Mouse (Mus musculus) right cerebral cortex, postnatal 36 days (tissue): Measurements from ENCODE around the gene Sema4g.
A peak's percentile ranks its signal among the peaks of the same experiment; 100 is the strongest.

Experiments
- DNase-seq, 2 experiments: peaks; one replicate each; pipeline ENCODE4 v3.0.0; 2022; ENCODE audit warnings: low spot score in 2 of 2, mixed read lengths in 1 of 2

Sema4g gene

DNA sequence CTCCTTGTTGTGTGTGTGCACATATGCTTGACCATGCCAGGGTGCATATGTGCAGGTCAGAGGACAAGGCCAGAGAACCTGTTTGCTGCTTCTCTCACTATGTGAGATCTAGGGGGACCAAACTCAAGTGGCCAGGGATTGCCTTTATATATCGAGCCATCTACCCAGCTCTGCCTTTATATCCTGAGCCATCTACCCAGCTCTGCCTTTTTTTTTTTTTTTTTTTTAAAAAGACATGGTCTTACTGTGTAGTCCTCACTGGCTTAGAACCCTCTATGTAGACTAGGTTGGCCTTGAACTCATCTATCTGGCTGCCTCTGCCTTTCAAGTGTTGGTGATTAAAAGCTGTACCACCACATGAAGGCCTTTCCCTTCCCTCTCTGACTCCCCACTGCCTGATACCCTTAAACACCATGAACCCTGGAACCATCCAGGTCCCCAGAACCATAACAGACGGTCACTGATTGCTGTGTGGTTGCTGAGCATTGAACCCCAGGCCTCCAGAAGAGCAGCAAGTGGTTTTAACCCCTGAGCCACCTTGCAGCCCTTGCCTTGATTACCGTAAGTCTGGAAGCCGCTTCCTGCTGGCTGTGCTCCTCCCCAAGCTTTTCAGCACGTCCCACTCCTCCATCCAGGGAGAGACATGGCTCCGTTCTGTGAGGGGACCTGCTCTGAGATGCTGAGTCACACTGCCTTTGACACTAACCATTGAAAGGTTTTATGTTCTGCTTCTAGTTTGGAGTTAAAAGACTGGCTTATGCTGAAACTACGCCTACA, 15.0 kb downstream of the Sema4g start:
- no peak for DNase-seq

- DNase-seq: no peak
These were observed 16.5 kb downstream of the Sema4g start, which contains the start of gene Twnk for GRCm38 (mm10) chr19:45005444-45005843. Gene Twnk (plus strand): TSS chr19:45005663.

- peak; percentile 94 to 96 for DNase-seq
These were observed 17.2 kb downstream of the Sema4g start, which contains the start of gene Mrpl43 for GRCm38 (mm10) chr19:45005957-45006712. Gene Mrpl43 (minus strand): TSS chr19:45006442.

GRCm38 (mm10) chr19:45007021-45007420, 18.1 kb downstream of the Sema4g start:
- DNase-seq: no peak

DNA sequence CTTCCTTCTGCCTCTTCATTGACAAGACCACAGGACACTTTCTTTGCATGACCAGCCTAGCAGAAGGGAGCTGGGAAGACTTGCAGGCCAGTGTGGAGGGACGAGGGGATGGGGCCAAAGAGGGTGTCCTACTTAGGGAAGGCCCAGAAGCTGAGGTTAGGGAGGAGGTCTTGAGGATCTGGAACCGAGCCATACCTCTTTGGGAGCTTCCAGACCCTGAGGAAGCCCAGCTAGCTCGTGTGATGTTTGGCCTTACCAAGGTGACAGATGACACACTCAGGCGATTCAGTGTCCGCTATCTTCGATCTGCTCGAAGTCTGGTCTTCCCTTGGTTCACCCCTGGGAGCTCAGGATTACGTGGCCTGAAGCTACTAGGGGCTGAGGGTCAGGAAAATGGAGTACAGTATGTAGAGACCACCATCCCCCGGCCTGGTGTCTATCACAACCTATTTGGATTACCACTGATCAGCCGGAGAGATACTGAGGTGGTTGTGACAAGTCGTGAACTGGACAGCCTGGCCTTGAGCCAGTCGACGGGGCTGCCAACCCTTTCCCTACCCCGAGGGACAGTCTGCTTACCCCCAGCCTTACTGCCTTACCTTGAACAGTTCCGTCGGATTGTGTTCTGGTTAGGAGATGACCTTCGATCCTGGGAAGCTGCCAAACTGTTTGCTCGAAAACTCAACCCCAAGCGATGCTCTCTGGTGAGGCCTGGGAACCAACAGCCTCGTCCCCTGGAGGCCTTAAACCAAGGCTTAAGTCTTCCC, 18.7 kb downstream of the Sema4g start:
- DNase-seq: no peak

- DNase-seq: no peak
These were observed 21.7 kb downstream of the Sema4g start for GRCm38 (mm10) chr19:45010646-45011045.

DNA sequence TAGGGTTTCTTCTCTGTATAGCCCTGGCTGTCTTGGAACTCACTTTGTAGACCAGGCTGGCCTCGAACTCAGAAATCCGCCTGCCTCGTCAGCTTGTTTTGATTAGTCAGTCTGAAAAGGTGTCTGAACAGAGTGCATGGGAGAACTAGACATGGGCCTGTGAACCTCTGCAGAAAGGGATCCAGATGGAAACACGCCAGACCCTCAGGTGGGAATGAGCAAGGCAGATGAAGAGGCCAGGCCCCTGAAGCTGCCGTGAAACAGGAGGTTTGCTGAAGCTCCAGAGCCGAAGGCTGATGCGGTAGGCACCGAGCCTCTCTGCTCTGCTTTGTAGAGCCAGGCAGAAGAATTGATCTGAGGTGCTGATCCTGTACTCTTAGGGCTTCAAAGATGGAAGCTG, 23.3 kb downstream of the Sema4g start:
- no peak for DNase-seq

- no peak for DNase-seq
These were observed 23.7 kb downstream of the Sema4g start for GRCm38 (mm10) chr19:45012636-45013035.

DNA sequence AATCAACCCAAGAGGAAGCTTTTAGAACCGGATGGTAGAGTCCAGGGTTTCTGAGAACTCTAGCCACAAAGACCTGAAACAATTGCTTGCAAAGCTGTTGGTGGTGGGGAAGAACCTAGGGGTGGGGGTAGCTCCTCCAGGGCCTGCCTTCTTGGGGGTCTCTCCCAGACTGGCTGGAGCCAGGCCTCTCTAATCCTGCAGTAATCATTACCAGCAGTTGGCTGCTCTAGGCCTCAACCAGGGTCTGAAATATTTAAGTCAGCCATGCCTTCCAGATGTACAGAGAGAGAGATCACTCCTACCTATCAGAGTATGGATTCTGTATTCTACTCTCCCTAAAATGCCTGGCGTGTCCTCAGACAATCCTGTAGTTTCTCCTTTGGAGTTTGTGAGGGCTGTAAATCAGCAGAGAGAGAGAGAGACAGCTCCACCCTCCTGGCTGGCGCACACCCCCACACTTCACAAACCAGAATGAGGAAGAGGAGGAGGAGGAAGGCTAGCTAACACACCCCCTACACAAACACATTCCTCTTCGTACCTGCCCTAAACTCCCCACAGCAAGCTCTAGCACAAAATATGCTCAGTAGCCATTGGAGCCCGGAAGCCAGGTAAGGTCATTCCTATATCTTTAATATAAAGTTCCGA, 24.8 kb downstream of the Sema4g start:
- no peak for DNase-seq

DNA sequence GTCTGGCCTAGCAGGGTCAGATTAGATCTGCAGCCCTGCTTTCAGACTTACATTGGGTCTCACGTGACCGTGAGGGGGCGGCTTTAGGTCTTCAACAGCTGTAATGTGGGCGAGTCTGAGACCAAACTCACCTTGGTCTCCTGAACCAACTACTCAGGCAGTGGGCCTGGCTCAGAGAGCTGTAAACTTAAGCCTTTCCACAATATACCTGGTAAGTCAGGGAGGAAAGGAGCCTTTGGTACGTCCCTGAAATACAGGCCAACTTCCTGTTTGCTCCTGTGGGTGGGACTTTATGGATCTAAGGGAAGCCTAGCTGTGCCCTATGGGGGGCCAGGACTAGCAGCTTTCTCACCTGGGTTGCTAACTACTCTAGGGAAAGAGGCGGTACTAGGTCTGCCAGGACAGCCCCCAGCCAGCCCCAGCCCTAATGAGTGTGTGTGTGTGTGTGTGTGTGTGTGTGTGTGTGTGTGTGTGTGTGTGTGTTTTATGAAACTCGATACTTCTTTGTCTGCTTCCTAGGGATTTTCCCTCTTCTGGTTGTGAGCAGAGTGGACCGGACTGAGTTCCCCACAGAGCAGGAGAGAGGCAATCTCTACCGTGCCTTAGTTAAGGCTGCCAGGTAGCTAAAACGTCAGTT, 25.6 kb downstream of the Sema4g start, which contains the start of gene Lzts2:
TSS of gene Lzts2 (plus strand) at position 80 of the 637 bp plus-strand sequence.
- no peak for DNase-seq

GRCm38 (mm10) chr19:45014981-45015402, 26.1 kb downstream of the Sema4g start:
- DNase-seq: no peak

- no peak for DNase-seq
These were observed 26.8 kb downstream of the Sema4g start for GRCm38 (mm10) chr19:45015518-45016281.

GRCm38 (mm10) chr19:45016341-45017215, 27.7 kb downstream of the Sema4g start:
- DNase-seq: peak; percentile 60 to 80

DNA sequence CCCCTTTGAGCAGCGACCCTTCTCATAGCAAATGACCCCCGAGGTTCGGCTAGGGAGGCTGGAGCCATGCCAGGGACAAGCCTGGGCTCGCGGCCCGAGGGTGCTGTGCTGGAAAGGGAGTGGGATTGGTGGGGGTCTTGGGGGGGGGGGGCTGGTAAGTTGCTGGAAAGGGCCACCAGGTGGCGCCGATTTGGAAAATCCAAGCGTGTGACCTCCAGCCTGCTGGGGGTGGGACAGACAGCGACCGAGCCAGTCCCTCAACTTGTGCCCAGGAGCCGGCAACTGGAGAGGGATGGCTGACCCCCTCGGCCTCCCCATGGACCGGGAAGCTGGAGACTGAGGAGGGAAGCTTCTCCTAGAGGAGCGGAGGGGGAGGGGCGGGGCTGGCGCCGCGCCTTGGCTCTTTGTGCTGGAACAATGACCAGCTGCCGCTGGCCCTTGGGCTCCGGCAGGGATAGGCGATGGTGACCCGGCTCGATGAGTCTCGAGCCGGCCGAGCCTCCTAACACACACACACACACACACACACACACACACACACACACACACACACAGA, 28.4 kb downstream of the Sema4g start:
- peak; percentile 66 to 73 for DNase-seq

DNA sequence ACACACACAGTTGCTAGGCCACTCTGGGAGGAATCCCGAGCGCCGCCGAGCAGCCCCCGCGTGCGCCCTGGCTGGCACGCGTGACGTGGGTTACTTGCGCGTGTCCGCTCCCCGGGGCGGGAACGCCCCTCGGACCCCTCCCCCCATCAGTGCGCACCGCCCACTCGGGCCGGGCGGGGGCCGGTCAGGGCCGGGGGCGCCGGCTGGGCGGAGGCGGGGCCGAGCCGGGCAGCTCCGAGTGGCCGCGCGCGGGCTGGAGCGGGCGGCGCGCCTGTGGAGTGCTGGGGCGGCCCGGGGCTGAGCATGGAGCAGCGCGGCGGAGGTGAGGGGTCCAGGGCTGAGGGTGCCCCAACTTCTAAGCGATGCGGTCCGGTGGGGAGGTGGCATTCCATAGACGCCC, 29.0 kb downstream of the Sema4g start:
- DNase-seq: peak; percentile 63 to 71

DNA sequence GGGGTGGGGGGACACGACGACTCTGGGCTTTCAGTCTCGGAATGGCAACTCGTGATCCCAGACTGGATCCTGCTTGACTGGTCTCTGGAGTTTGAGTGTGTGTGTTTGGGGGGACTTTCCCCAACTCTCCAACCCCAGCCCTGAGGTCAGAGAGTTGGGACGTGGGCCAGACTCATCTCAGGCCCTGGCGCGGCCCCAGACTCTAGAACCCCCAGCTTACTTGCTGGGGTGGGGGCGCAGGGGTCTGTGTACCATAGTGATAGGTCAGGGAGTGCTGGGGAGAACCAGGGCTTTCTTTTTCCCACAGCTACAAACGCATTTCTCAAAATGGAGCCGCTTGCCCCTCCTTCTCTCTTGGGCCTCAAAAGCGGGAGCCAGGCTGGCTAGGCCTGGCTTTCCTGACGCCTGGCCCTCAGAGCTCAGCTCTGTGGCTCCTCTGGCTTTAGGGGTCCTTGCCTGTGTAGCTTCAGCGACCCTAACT, 29.5 kb downstream of the Sema4g start:
- DNase-seq: no peak

DNA sequence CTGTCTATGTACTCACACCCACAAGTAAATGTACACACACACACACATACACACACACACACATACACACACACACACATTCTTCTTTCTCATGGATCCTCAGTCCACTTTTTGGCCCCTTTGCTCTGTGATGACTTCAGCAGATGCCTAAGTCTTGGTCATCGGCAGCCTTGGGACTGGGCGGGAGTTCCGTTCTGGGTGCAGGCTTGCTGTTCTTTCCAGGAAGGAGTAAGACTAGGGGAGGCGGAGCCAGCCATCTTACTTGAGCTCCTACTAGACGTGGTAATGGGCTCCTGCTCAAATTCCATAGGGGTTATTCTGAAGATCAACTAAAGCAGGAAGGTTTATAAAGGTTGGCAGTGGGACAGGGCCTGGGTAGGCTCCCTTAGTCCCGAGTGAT, 31.4 kb downstream of the Sema4g start:
- no peak for DNase-seq

GRCm38 (mm10) chr19:45021362-45021761, 32.5 kb downstream of the Sema4g start:
- DNase-seq: no peak

DNA sequence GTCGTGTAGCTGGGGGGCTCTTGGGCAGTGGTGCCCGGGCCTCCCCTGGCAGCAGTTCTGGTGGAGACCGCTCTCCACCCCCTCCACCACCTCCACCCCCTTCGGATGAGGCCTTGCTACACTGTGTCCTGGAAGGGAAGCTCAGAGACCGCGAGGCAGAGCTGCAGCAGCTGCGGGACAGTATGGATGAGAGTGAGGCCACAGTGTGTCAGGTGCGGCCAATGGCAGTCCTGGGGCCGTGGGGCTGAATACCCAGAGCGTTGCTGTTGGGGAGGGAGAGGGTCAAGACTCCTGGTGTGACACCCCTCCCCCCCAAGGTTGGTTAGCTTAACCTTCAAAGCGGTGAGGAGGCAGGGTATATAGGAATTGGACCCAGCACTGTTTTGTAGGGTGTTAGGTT, 35.1 kb downstream of the Sema4g start:
- no peak for DNase-seq
